9 mouse cellular contexts compared by ENCODE assay signal in genomic region chr2:153526850-153527530, GRCm38 (mm10). TPM values are rescaled to one million over a fixed set of nuclear protein-coding genes. Genes with fewer than 3 reads are reported as not detected.
DNase-seq lines count a peak whose midpoint lies in the region; ATAC-seq and TF ChIP-seq lines count a peak whose summit lies in the region.
"Had no signal": no experiment of that assay in that cellular context is flagged by ENCODE, and none has a peak within 500 bp of the region (broad histone marks: within the 10 kb centered on the region; RNA-seq: fewer than 3 reads in every experiment).

No protein-coding gene starts in this region.

- H3K9me3 ChIP-seq in CH12.LX (replicated peaks; ENCODE audit: low read length) = no peaks in the 10 kb centered on the region
- no peaks in the 10 kb centered on the region for H3K9me3 ChIP-seq in forebrain, postnatal 0 days (ENCODE audit: low read length)
- H3K9me3 ChIP-seq in liver, embryonic 16.5 days (replicated peaks; ENCODE audit: control insufficient read depth, low read length) = no peaks in the 10 kb centered on the region

- peak; percentile 44 to 46 for DNase-seq in cerebellum, postnatal 25 days
- DNase-seq in cerebellum, postnatal 4 days (ENCODE audit: low spot score in 2 of 2) = no peak
- DNase-seq in CH12.LX (ENCODE audit: extremely low read depth) = peak; percentile 21
- no peak for DNase-seq in forebrain, postnatal 0 days
- DNase-seq in testis, postnatal 14 days (ENCODE audit: low spot score) = no peak
- DNase-seq in layer of hippocampus, adult 8-10 months (ENCODE audit: low spot score in 2 of 2) = no peak
- DNase-seq in adrenal gland, adult 8-10 months = no peak

- in situ Hi-C loops in CH12.LX (cut with MboI; ENCODE audit: low pct_ligation_motif_present, low pct_unique_long_range_greater_than_20kb, low sequenced_read_pairs) = no loop called here

- no peak for TF ChIP-seq POLR2A in CH12.LX (IDR thresholded peaks at IDR 0.05; ENCODE audit: low read depth, low read length)

- TF ChIP-seq RAD21 in CH12.LX (IDR thresholded peaks at IDR 0.05; ENCODE audit: low read depth, low read length) = no peak

- TF ChIP-seq CTCF in CH12.LX (conservative IDR thresholded peaks at IDR 0.05 in 1 of 2, IDR thresholded peaks at IDR 0.05 in 1 of 2; ENCODE audit: low read depth in 2 of 2, low read length in 2 of 2) = no peak
- no peak for TF ChIP-seq CTCF in forebrain, postnatal 0 days (IDR thresholded peaks at IDR 0.05; ENCODE audit: low read depth)

- peaks cover 0 to 2% of the 10 kb centered on the region in 2 experiments for H3K36me3 ChIP-seq in CH12.LX (replicated peaks in 1 of 2; ENCODE audit: control insufficient read depth in 1 of 2, insufficient read depth in 1 of 2, low read length in 1 of 2)
- H3K36me3 ChIP-seq in forebrain, postnatal 0 days (ENCODE audit: insufficient read depth) = no peaks in the 10 kb centered on the region
- H3K36me3 ChIP-seq in liver, embryonic 16.5 days (ENCODE audit: control insufficient read depth, insufficient read depth) = no peaks in the 10 kb centered on the region

- H3K4me3 ChIP-seq in CH12.LX (replicated peaks in 1 of 3; ENCODE audit: low read depth in 2 of 3, low read length in 2 of 3, poor library complexity in 1 of 3) = peak overlapping the region in 2 of 3 experiments; percentile 66 to 89
- peak overlapping the region; percentile 81 for H3K4me3 ChIP-seq in forebrain, postnatal 0 days (ENCODE audit: low read depth, low read length)
- H3K4me3 ChIP-seq in liver, embryonic 16.5 days (ENCODE audit: low read depth, low read length) = peak overlapping the region; percentile 81

- WGBS in forebrain, postnatal 0 days = 48% methylated on average over 9 of the region's 9 CpGs
- WGBS in liver, embryonic 16.5 days (ENCODE audit: insufficient replicate concordance) = 71% methylated on average over 9 of the region's 9 CpGs

- H3K27me3 ChIP-seq in CH12.LX (replicated peaks) = peaks cover 12% of the 10 kb centered on the region
- H3K27me3 ChIP-seq in forebrain, postnatal 0 days (ENCODE audit: insufficient read depth, low read length) = no peaks in the 10 kb centered on the region
- H3K27me3 ChIP-seq in liver, embryonic 16.5 days (ENCODE audit: control insufficient read depth, insufficient read depth, low read depth, low read length) = peaks cover 16% of the 10 kb centered on the region

- H3K79me2 ChIP-seq in CH12.LX (replicated peaks; ENCODE audit: control insufficient read depth, extremely low read depth, insufficient read depth, poor library complexity, severe bottlenecking) = no peaks in the 10 kb centered on the region

- H3K4me1 ChIP-seq in CH12.LX (ENCODE audit: control insufficient read depth in 1 of 2, insufficient read depth in 2 of 2) = peaks cover 36 to 63% of the 10 kb centered on the region in 2 experiments
- no peaks in the 10 kb centered on the region for H3K4me1 ChIP-seq in forebrain, postnatal 0 days (ENCODE audit: insufficient read depth)
- peaks cover 78% of the 10 kb centered on the region for H3K4me1 ChIP-seq in liver, embryonic 16.5 days (ENCODE audit: control insufficient read depth, low read depth, low read length)

- peak overlapping the region; percentile 68 for H3K4me2 ChIP-seq in CH12.LX (ENCODE audit: insufficient read depth, low read depth, poor library complexity, severe bottlenecking)
- peak overlapping the region; percentile 89 for H3K4me2 ChIP-seq in forebrain, postnatal 0 days (ENCODE audit: low read depth)
- peak overlapping the region; percentile 99 for H3K4me2 ChIP-seq in liver, embryonic 16.5 days (ENCODE audit: low read depth, low read length)

- no peak for ATAC-seq in forebrain, postnatal 0 days
- no peak for ATAC-seq in liver, embryonic 16.5 days (ENCODE audit: low read depth)

- peak overlapping the region; percentile 72; the same call in 1 of the 2 replicates for H3K9ac ChIP-seq in CH12.LX (ENCODE audit: insufficient read depth, low read depth)
- H3K9ac ChIP-seq in forebrain, postnatal 0 days = peak overlapping the region; percentile 83; the same call in 1 of the 2 replicates
- H3K9ac ChIP-seq in liver, embryonic 16.5 days (ENCODE audit: low read depth, low read length) = peak overlapping the region; percentile 84

- peak overlapping the region; percentile 76 for H3K27ac ChIP-seq in CH12.LX (ENCODE audit: insufficient read depth, low read depth)
- H3K27ac ChIP-seq in forebrain, postnatal 0 days (ENCODE audit: low read depth, low read length) = 0 out of 2 replicates have a peak overlapping the region, but pooled peaks have one; percentile 15
- peak overlapping the region; percentile 89 for H3K27ac ChIP-seq in liver, embryonic 16.5 days (ENCODE audit: low read length)

- TF ChIP-seq EP300 in CH12.LX (IDR thresholded peaks at IDR 0.05; ENCODE audit: low read length) = no peak

- dilution Hi-C loops in CH12.LX (cut with MboI; ENCODE audit: extremely low pct_ligation_motif_present, extremely low pct_unique_long_range_greater_than_20kb, low sequenced_read_pairs) = no loop called here

TF ChIP-seq in CH12.LX, 34 proteins besides CTCF, POLR2A, EP300 and RAD21:
- peak; percentile 67 for TF ChIP-seq MXI1 (IDR thresholded peaks at IDR 0.05; ENCODE audit: low read depth, low read length)
- no peak for TF ChIP-seq CHD1 (IDR thresholded peaks at IDR 0.05; ENCODE audit: low read depth, low read length)
- TF ChIP-seq PAX5 (IDR thresholded peaks at IDR 0.05; ENCODE audit: low read length) = no peak
- no peak; the same call in 1 of the 2 replicates for TF ChIP-seq BHLHE40 (IDR thresholded peaks at IDR 0.05; ENCODE audit: low read depth, low read length)
- TF ChIP-seq UBTF (IDR thresholded peaks at IDR 0.05; ENCODE audit: low read depth, low read length) = peak; percentile 36; the same call in 1 of the 2 replicates

RNA-seq across cellular contexts. Expression of gene Nol4l, which starts 2.8 kb away (rescaled TPM):
- total RNA-seq in CH12.LX (2012; rRNA removed) (3.5 and 3.7 TPM in 2 replicates), CH12.LX (2014; rRNA removed) (1.0 and 1.3 TPM in 2 replicates)
- 1.9 and 3.5 TPM in 2 replicates for polyA plus RNA-seq in CH12.LX (2012; ENCODE audit: insufficient read length, low read depth)
- 57.4 and 58.5 TPM in 2 replicates for total RNA-seq in forebrain, postnatal 0 days (2014; rRNA removed)
- 20.5 and 28.0 TPM in 2 replicates for polyA plus RNA-seq in forebrain, postnatal 0 days (2015; fragmentation: Nextera tagmentation; extraction: Ambion mirVana)
- 3.9 and 4.3 TPM in 2 replicates for polyA plus RNA-seq in liver, embryonic 16.5 days (2015; fragmentation: Nextera tagmentation; extraction: Ambion mirVana)
- 10 to 100 TPM; 44.4 to 47.8 (median 45.1) TPM for total RNA-seq in layer of hippocampus, adult 8-10 months (2022)
- 10 to 100 TPM in 3 of 4 experiments, 1 to 10 TPM in 1; 9.9 to 19.6 (median 12.8) TPM for total RNA-seq in adrenal gland, adult 8-10 months (2022)

RNA-seq across cellular contexts. Expression of gene 4930404H24Rik, which starts 34.4 kb away (rescaled TPM):
- total RNA-seq in CH12.LX (2012; rRNA removed) (not detected in 2 replicates), CH12.LX (2014; rRNA removed) (not detected in 2 replicates)
- polyA plus RNA-seq in CH12.LX (2012; ENCODE audit: insufficient read length, low read depth) = not detected in 2 replicates
- not detected in 2 replicates for total RNA-seq in forebrain, postnatal 0 days (2014; rRNA removed)
- not detected in 2 replicates for polyA plus RNA-seq in forebrain, postnatal 0 days (2015; fragmentation: Nextera tagmentation; extraction: Ambion mirVana)
- polyA plus RNA-seq in liver, embryonic 16.5 days (2015; fragmentation: Nextera tagmentation; extraction: Ambion mirVana) = not detected in 2 replicates
- total RNA-seq in layer of hippocampus, adult 8-10 months (2022) = 1 to 10 TPM in 1 of 4 experiments, not detected in 3; 1.8 TPM
- total RNA-seq in adrenal gland, adult 8-10 months (2022) = not detected
- total RNA-seq: heart, adult 8-10 months had no signal

Comparison
In these comparisons a context has a peak if more than half of its experiments do, and no peak if none do; other contexts are left out.
1. DNase-seq: peak in cerebellum, postnatal 25 days (2 of 2) and CH12.LX (single experiment); none in cerebellum, postnatal 4 days (0 of 2), forebrain, postnatal 0 days (single experiment), testis, postnatal 14 days (single experiment), layer of hippocampus, adult 8-10 months (0 of 2) and adrenal gland, adult 8-10 months (single experiment).
2. H3K27ac ChIP-seq: peak in every context shown above with its lines; median percentile 89 in liver, embryonic 16.5 days; 76 in CH12.LX; 15 in forebrain, postnatal 0 days.
3. Peak in every context shown above with its lines, with median percentiles within 50 percentile points of each other: H3K4me2 ChIP-seq, H3K4me3 ChIP-seq and H3K9ac ChIP-seq.